Mouse (Mus musculus) B cell, adult 67 days (primary cell): ENCODE data around the gene Pacsin1. TPM values are rescaled to one million over a fixed set of nuclear protein-coding genes. Genes with fewer than 3 reads are reported as not detected.

Experiments used
- total RNA-seq, 2 experiments: library from RNA; stranded (reverse); gene quantifications; 4 replicates each; pipeline ENCODE4 v1.2.4; 2023

Pacsin1 gene
- total RNA-seq, result 10 to 100 TPM; 13.1 to 23.7 TPM

DNA sequence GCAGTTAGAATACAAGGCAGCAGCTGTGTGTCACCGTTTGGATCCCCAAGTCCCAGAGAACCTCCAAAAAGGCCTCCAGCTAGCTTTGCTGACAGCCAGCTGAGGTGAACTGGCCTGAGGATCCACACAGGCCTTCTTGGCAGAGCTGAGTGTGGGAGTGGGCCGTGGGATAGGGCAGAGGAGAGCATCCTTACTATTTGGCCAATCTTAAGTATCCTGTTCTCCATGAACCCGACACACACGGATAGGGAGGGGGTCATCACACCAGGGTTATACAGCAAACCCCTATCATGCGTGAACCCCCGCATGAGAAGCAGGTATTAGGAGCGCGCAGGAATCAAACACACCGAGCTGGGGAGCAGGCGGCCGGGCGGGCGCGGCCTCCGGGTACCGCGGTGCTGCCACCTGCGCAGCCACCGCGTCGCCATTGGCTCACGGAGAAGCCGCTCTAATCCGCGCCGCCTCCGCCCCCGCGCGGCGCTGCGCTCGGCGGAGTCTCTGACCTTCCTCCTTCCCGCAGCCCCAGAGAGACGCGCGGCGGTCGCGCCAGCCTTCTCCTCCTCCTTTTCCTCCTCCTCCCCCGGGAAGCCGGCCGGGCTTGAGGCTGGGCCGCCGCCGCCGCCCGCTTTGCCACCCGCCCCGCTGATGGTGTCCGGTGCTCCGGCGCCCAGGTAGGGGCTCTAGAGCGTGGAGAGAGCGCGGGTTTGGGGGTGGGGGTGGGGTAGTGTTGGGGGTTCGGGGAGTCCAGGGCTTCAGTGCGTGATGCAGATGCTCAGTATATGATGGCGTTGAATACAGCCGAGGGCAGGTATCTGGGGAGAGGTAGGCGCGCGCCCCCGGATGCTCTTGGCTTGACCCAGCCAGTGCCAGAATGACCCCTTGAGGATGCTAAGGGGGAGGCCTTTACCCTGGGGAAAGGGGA lies at the start of gene Pacsin1:
Gene Pacsin1 (plus strand): TSS at position 421 of the 922 bp plus-strand sequence.

DNA sequence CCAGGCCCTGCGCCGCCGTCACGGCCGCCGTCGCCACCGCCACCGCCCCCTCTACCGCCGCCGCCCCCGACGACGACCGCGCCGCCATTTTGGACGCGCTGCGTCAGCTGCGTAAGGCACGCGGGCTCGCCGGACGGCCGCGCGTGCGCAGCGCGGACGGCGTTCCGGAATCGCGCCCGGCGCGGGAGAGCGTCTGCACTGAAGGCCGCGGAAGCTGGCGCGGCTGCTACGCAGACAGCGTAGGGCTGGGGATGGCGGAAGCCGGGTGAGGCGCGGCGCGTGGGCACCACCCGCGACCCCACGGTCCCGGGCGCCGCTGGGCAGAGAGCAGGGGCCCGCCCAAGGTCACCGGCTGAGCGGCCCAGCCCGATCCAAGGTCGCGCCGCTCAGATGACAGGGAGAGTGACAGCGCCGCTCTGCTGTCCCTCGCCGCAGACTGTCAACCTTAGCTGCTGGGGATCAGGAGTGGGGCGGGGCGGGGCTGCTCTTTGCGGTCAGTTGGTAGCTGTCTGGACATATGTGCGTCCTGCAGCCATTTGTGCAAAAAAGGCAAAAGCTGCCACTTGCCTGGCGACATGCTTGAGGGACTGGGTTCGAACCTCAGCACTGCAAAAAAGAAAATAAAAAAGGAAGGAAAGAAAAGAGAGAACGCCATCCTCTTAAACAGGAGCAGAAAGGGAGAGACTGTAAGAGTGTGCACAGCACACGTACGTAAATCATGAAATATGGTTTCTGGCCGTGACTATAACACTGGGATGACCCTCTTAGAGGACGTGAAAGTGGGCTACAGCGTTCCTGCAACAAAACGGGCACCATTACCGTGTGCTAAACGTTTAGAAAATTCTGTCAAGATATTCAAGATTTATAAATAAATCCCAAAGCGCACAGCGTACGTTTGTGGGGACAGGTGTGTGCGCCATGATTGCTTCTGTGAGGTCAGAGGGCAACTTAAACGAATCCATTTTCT lies 31.7 kb upstream of the Pacsin1 start, which contains the start of gene Nudt3:
Gene Nudt3 (minus strand): TSS at position 136 of the 967 bp plus-strand sequence.

DNA sequence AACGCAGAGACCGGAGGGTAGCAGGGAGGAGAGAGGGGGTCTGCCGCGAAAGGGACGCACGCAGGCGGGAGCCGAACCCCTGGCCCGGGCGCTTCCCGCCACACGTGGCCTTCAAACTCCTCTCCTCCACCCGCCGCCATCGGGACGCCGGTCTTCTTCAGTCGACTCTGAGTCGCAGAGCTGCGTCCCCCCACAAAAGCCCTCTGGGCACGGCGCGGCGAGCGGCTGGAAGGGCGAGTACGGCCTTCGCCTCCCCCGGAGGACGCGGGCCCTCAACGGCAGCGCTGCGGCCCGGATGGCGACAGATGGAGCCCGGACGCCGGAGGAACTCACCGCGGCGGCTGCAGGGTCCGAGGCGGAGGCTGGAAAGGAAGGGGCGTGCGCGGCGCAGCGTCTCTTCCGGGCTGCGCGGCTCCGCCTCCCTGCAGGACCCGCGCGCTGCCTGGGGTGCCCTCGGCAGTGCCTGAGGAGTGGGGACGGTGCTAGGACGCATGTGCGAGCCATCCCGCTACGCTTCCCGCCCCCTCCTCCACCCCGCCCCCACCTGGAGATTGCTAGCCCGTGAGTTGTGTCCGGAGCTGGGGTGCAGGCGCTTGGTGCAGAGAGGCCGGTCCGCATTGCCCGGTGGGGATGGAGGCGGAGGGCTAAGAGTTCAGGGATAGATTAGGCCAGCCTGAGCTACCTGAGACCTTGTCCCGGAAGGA lies 20.3 kb upstream of the Pacsin1 start, which contains the start of gene RPS10-NUDT3:
Gene RPS10-NUDT3 (minus strand): TSS at position 352 of the 704 bp plus-strand sequence.

DNA sequence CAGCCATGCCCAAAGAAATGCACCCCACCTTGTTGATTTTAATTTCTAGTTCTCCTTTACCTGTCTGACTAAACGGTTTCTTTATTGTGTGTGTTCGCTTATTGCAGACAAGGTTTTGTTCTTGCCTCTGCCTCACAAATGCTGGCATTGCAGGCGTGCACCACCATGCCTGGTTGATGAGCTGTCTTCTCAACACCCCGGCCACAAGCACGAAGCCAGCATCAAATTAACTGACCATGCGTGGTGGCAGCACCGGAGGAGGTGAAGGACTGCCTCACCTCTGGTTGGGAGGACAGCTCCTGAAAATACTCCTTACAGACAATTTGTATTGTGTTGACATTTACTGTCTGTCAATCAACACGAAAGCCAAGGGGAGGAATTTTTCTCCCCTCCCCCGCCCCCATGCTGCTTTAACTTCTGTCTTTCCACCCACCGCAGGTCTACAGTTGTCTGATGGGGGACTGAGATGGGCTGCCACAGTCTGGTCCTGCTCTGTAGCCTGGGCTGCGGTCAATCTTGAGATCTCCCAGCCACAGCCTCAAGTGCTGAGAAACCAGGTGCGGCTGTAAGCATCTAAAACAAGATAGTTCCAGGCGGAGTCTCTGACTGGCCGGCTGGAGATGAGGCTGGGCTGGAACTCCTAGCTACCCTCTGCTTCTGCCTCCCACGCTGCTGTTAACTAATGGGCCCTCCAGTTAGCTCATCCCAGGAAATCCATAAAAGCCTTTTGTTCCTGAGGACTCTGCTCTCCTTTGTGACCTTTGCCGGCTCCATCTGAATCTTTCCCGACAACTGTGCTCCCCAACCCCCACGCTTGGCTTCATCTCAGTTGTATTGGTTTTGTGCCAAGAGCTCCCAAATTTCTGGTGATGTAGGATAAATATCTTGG lies 18.9 kb upstream of the Pacsin1 start, which contains the start of gene Rps10:
Gene Rps10 (minus strand): TSS at position 538 of the 889 bp plus-strand sequence.

DNA sequence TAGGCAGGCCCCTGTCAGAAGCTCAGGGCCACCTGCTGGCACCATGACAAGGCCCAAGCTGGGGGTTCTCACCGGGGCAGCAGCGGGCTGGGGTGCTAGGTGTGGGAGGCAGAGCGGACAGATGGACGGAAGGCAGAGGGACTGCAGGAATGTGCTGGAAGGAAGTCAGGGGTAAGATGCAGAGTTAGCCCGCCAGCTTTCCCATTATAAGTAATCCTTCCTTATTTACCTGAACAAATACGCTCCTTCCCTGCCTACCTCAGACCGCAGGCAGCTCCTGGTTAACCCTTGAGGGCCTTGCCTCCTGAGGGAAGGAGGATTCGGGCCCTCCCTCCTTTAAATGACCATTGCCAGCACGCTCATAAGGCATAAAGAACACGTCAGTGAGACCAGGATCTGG lies 73.5 kb downstream of the Pacsin1 start, which contains the start of gene Spdef:
Gene Spdef (minus strand): TSS at position 186 of the 400 bp plus-strand sequence.

Other genes with a start within 250 kb of the Pacsin1 start
- not detected for gene Grm4, start 134.1 kb upstream of the Pacsin1 start, total RNA-seq
- gene Hmga1, start 99.0 kb upstream of the Pacsin1 start, total RNA-seq, result 10 to 100 TPM; 70.2 to 73.2 TPM
- 10 to 100 TPM; 45.9 to 54.8 TPM for gene AI413582, start 89.8 kb upstream of the Pacsin1 start, total RNA-seq
- gene Nudt3, start 32.0 kb upstream of the Pacsin1 start, total RNA-seq, result 100 to 1,000 TPM in 1 of 2 experiments, 10 to 100 TPM in 1; 92.9 to 100 TPM
- not detected for gene RPS10-NUDT3, start 20.3 kb upstream of the Pacsin1 start, total RNA-seq
- gene Rps10, start 18.8 kb upstream of the Pacsin1 start, total RNA-seq, result 1,000 to 10,000 TPM; 2,013 to 2,119 TPM
- gene Spdef, start 73.4 kb downstream of the Pacsin1 start, total RNA-seq, result under 1 TPM in 1 of 2 experiments, not detected in 1; 0.41 TPM
- gene D17Wsu92e, start 165.1 kb downstream of the Pacsin1 start, total RNA-seq, result 10 to 100 TPM; 73.5 to 78.1 TPM
- 10 to 100 TPM; 68.9 to 70.8 TPM for gene Snrpc, start 182.6 kb downstream of the Pacsin1 start, total RNA-seq
- 1 to 10 TPM; 7.0 to 7.8 TPM for gene Uhrf1bp1, start 200.9 kb downstream of the Pacsin1 start, total RNA-seq